Comparison of ENCODE assay signal across 14 mouse cellular contexts in the genomic region with DNA sequence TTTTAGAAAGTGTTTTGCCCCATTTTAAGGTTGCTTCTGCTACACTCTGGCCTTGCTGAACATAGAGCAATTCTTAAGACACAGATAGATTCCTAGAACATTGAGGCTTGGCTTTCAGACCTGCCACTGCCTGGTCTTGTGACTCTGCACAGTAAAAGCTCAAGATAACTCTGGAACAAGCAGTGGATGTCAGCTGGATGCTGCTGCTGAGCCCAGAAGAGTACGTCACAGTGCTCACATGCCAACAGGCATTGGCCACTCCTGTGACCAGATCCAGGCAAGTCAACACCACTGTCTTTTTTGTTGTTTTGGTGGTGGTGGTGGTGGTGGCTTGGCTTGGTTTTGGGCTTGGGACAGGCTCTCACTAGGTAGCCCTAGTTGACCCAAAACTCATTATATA. TPM values are rescaled to one million over a fixed set of nuclear protein-coding genes. Genes with fewer than 3 reads are reported as not detected.
DNase-seq lines count a peak whose midpoint lies in the region; ATAC-seq and TF ChIP-seq lines count a peak whose summit lies in the region.
"Had no signal": no experiment of that assay in that cellular context is flagged by ENCODE, and none has a peak within 500 bp of the region (broad histone marks: within the 10 kb centered on the region; RNA-seq: fewer than 3 reads in every experiment).

No protein-coding gene starts in this region.

- DNase-seq in cerebellum, adult 11-12 months = peak; percentile 5
- DNase-seq in cerebellum, adult 18-20 months = no peak
- DNase-seq in left cerebral cortex, postnatal 4 days = peak; percentile 11
- no peak for DNase-seq in left cerebral cortex, adult 11 months (ENCODE audit: low spot score)
- DNase-seq in heart, adult 9 months (ENCODE audit: low spot score in 2 of 2) = peak; percentile 82 to 84
- no peak for DNase-seq in forebrain, embryonic 10.5 days (ENCODE audit: extremely low spot score, low spot score)
- DNase-seq in forebrain, postnatal 0 days = no peak
- DNase-seq: thymus, adult 18-20 months had no signal

- WGBS in intestine, postnatal 0 days = 59% methylated on average over 1 of the region's 1 CpGs
- 84% methylated on average over 1 of the region's 1 CpGs for WGBS in forebrain, embryonic 10.5 days
- 91% methylated on average over 1 of the region's 1 CpGs for WGBS in forebrain, postnatal 0 days

- intact Hi-C loops in left cerebral cortex, postnatal 4 days (cut with DNase I) = no loop called here

- no peaks in the 10 kb centered on the region for H3K9me3 ChIP-seq in intestine, postnatal 0 days (ENCODE audit: control insufficient read depth)
- no peaks in the 10 kb centered on the region for H3K9me3 ChIP-seq in forebrain, embryonic 10.5 days
- H3K9me3 ChIP-seq in forebrain, postnatal 0 days (ENCODE audit: low read length) = no peaks in the 10 kb centered on the region
- H3K9me3 ChIP-seq: embryonic facial prominence, embryonic 12.5 days; forebrain, embryonic 13.5 days; hindbrain, embryonic 10.5 days; limb, embryonic 12.5 days had no signal

- ATAC-seq in intestine, postnatal 0 days = peak; percentile 77
- ATAC-seq in forebrain, postnatal 0 days = no peak
- ATAC-seq: forebrain, embryonic 13.5 days had no signal

- no peaks in the 10 kb centered on the region for H3K36me3 ChIP-seq in intestine, postnatal 0 days (ENCODE audit: control insufficient read depth, insufficient read depth)
- H3K36me3 ChIP-seq in forebrain, embryonic 10.5 days (replicated peaks) = no peaks in the 10 kb centered on the region
- H3K36me3 ChIP-seq in forebrain, postnatal 0 days (ENCODE audit: insufficient read depth) = no peaks in the 10 kb centered on the region
- H3K36me3 ChIP-seq: embryonic facial prominence, embryonic 12.5 days; G1E; hindbrain, embryonic 10.5 days; limb, embryonic 12.5 days had no signal

- no peak overlapping the region for H3K4me2 ChIP-seq in intestine, postnatal 0 days (replicated peaks; ENCODE audit: low read depth)
- no peak overlapping the region for H3K4me2 ChIP-seq in forebrain, postnatal 0 days (ENCODE audit: low read depth)
- H3K4me2 ChIP-seq: embryonic facial prominence, embryonic 12.5 days; forebrain, embryonic 13.5 days; limb, embryonic 12.5 days had no signal

- no peak overlapping the region for H3K4me3 ChIP-seq in intestine, postnatal 0 days (ENCODE audit: low read depth, low read length)
- H3K4me3 ChIP-seq in forebrain, embryonic 10.5 days = no peak overlapping the region
- H3K4me3 ChIP-seq in forebrain, postnatal 0 days (ENCODE audit: low read depth, low read length) = no peak overlapping the region
- H3K4me3 ChIP-seq: embryonic facial prominence, embryonic 12.5 days; forebrain, embryonic 13.5 days; hindbrain, embryonic 10.5 days; limb, embryonic 12.5 days had no signal

- H3K4me1 ChIP-seq in intestine, postnatal 0 days (replicated peaks; ENCODE audit: control insufficient read depth, insufficient read depth, low read length) = peaks cover 10% of the 10 kb centered on the region; the same call in 1 of the 2 replicates
- H3K4me1 ChIP-seq in forebrain, embryonic 10.5 days = peaks cover 9% of the 10 kb centered on the region
- H3K4me1 ChIP-seq in forebrain, postnatal 0 days (ENCODE audit: insufficient read depth) = no peaks in the 10 kb centered on the region
- H3K4me1 ChIP-seq: embryonic facial prominence, embryonic 12.5 days; forebrain, embryonic 13.5 days; hindbrain, embryonic 10.5 days had no signal

- no peaks in the 10 kb centered on the region for H3K27me3 ChIP-seq in intestine, postnatal 0 days (replicated peaks; ENCODE audit: control insufficient read depth, insufficient read depth, low read length)
- H3K27me3 ChIP-seq in forebrain, embryonic 10.5 days (ENCODE audit: poor library complexity, severe bottlenecking) = no peaks in the 10 kb centered on the region
- H3K27me3 ChIP-seq in forebrain, postnatal 0 days (ENCODE audit: insufficient read depth, low read length) = no peaks in the 10 kb centered on the region
- H3K27me3 ChIP-seq: embryonic facial prominence, embryonic 12.5 days; forebrain, embryonic 13.5 days; limb, embryonic 12.5 days had no signal

- H3K27ac ChIP-seq in intestine, postnatal 0 days (ENCODE audit: low read depth, low read length) = no peak overlapping the region
- H3K27ac ChIP-seq in forebrain, embryonic 10.5 days = no peak overlapping the region
- H3K27ac ChIP-seq in forebrain, postnatal 0 days (ENCODE audit: low read depth, low read length) = no peak overlapping the region
- H3K27ac ChIP-seq: embryonic facial prominence, embryonic 12.5 days; forebrain, embryonic 13.5 days; hindbrain, embryonic 10.5 days; limb, embryonic 12.5 days had no signal

- no peak overlapping the region for H3K9ac ChIP-seq in intestine, postnatal 0 days (ENCODE audit: low read depth, low read length)
- no peak overlapping the region for H3K9ac ChIP-seq in forebrain, postnatal 0 days
- H3K9ac ChIP-seq: embryonic facial prominence, embryonic 12.5 days; forebrain, embryonic 13.5 days; limb, embryonic 12.5 days had no signal

- no peak for TF ChIP-seq CTCF in intestine, postnatal 0 days (IDR thresholded peaks at IDR 0.05; ENCODE audit: low read depth)
- no peak for TF ChIP-seq CTCF in forebrain, postnatal 0 days (IDR thresholded peaks at IDR 0.05; ENCODE audit: low read depth)

RNA-seq across cellular contexts. Expression of a gene that starts 18.6 kb away (rescaled TPM):
- 1 to 10 TPM; 7.2 to 9.3 TPM for total RNA-seq in left cerebral cortex, postnatal 4 days (2021)
- polyA plus RNA-seq in intestine, postnatal 0 days (2015; fragmentation: Nextera tagmentation; extraction: Ambion mirVana) = 14.2 and 17.3 TPM in 2 replicates
- 3.5 and 3.6 TPM in 2 replicates for polyA plus RNA-seq in forebrain, embryonic 10.5 days (2016; fragmentation: Nextera tagmentation; extraction: Ambion mirVana)
- 2.3 and 3.6 TPM in 2 replicates for total RNA-seq in forebrain, postnatal 0 days (2014; rRNA removed)
- 1.5 and 3.2 TPM in 2 replicates for polyA plus RNA-seq in forebrain, postnatal 0 days (2015; fragmentation: Nextera tagmentation; extraction: Ambion mirVana)
- polyA plus RNA-seq: G1E had no signal

Comparison
In these comparisons a context has a peak if more than half of its experiments do, and no peak if none do; other contexts are left out.
1. DNase-seq: peak in cerebellum, adult 11-12 months (single experiment), left cerebral cortex, postnatal 4 days (single experiment) and heart, adult 9 months (2 of 2); none in cerebellum, adult 18-20 months (0 of 2), left cerebral cortex, adult 11 months (single experiment), forebrain, embryonic 10.5 days (single experiment) and forebrain, postnatal 0 days (single experiment).